Mouse (Mus musculus) embryonic facial prominence, embryonic 11.5 days (tissue): ENCODE data around the gene Ero1lb. TPM values are rescaled to one million over a fixed set of nuclear protein-coding genes. Genes with fewer than 3 reads are reported as not detected.
A peak's percentile ranks its signal among the peaks of the same experiment; 100 is the strongest.
"Not testable (repeated sequence)": the region's sequence is repeated elsewhere in the genome, so short reads cannot be mapped to it uniquely, and the experiment has no call there.

ENCODE experiments used
- ATAC-seq: fragments of 200-750 bp; cut with Nextera tagmentation; replicated peaks from 2 replicates; pipeline ENCODE4 v1.8.0; 2017; ENCODE audit warnings: low read depth; ENCODE audit not compliant: insufficient number of reproducible peaks, low FRiP score, low TSS enrichment
- DNase-seq: peaks from one replicate; pipeline ENCODE4 v3.0.0-alpha.2; 2015; ENCODE audit warnings: low spot score
- H3K27ac ChIP-seq: fragments of 300-500 bp; sonication (generic); replicated peaks from 2 replicates; pipeline ENCODE4 v1.5.1; 2014; ENCODE audit warnings: mild to moderate bottlenecking, low read depth, low read length, control low read depth
- H3K27me3 ChIP-seq: fragments of 300-500 bp; sonication (generic); 2 replicates; pipeline ENCODE4 v1.6.1; 2014; ENCODE audit warnings: mild to moderate bottlenecking, low read length, moderate library complexity, mixed read lengths; ENCODE audit not compliant: control insufficient read depth, insufficient read depth
- H3K36me3 ChIP-seq: fragments of 300-500 bp; sonication (generic); replicated peaks from 2 replicates; pipeline ENCODE4 v1.6.1; 2014; ENCODE audit warnings: low read depth, mild to moderate bottlenecking, low read length, moderate library complexity, mixed read lengths; ENCODE audit not compliant: control insufficient read depth, insufficient read depth
- H3K4me1 ChIP-seq: fragments of 300-500 bp; sonication (generic); 2 replicates; pipeline ENCODE4 v1.6.1; 2014; ENCODE audit warnings: low read length, mixed read lengths; ENCODE audit not compliant: control insufficient read depth, insufficient read depth
- H3K4me2 ChIP-seq: fragments of 300-500 bp; sonication (generic); 2 replicates; pipeline ENCODE4 v1.6.1; 2014; ENCODE audit warnings: low read depth, mild to moderate bottlenecking, control low read depth, low read length, moderate library complexity
- H3K4me3 ChIP-seq: fragments of 300-500 bp; sonication (generic); 2 replicates; pipeline ENCODE4 v1.5.1; 2014; ENCODE audit warnings: low read depth, low read length, control low read depth
- H3K9ac ChIP-seq: fragments of 300-500 bp; sonication (generic); replicated peaks from 2 replicates; pipeline ENCODE4 v1.6.1; 2014; ENCODE audit warnings: mild to moderate bottlenecking, control low read depth, low read length
- H3K9me3 ChIP-seq: fragments of 300-500 bp; sonication (generic); replicated peaks from 2 replicates; pipeline ENCODE4 v1.6.1; 2016; ENCODE audit warnings: mild to moderate bottlenecking, low read length, inconsistent platforms, mixed read lengths; ENCODE audit not compliant: control insufficient read depth
- WGBS: fragments of 180-500 bp; shearing (Covaris S2); extraction: QIAGEN DNeasy Blood & Tissue Kit; methylation state at CpG from one replicate; pipeline ENCODE4 v1.1.7; 2014; 5-methylcytosine and 5-hydroxymethylcytosine counted together
- polyA plus RNA-seq: library from polyadenylated mRNA; unstranded; fragments of >200 nt; fragmentation: Nextera tagmentation; extraction: Ambion mirVana; gene quantifications from 2 replicates; pipeline ENCODE4 v1.2.1, GENCODE M21; 2014

Ero1lb gene
- polyA plus RNA-seq, 1 experiment from 2014 or later: 7.8 TPM

GRCm38 (mm10) chr13:12627746-12628145 lies 62.1 kb downstream of the Ero1lb start:
- not testable (repeated sequence) for H3K4me2 ChIP-seq

GRCm38 (mm10) chr13:12628181-12628580 lies 62.5 kb downstream of the Ero1lb start:
- not testable (repeated sequence) for H3K27me3 ChIP-seq, H3K36me3 ChIP-seq, H3K4me3 ChIP-seq, H3K9ac ChIP-seq, ATAC-seq, DNase-seq, H3K4me2 ChIP-seq, H3K27ac ChIP-seq, H3K4me1 ChIP-seq, H3K9me3 ChIP-seq
- 86% methylated on average over 5 of the region's 5 CpGs for WGBS

More at GRCm38 (mm10) chr13:12627746-12628145, 62.1 kb downstream of the Ero1lb start:
- H3K9ac ChIP-seq, H3K4me3 ChIP-seq, H3K9me3 ChIP-seq, H3K4me1 ChIP-seq, ATAC-seq, DNase-seq, H3K27ac ChIP-seq, H3K36me3 ChIP-seq, H3K27me3 ChIP-seq: not testable (repeated sequence)
- 94% methylated on average over 8 of the region's 8 CpGs for WGBS

GRCm38 (mm10) chr13:12630252-12630651 lies 64.6 kb downstream of the Ero1lb start:
- ATAC-seq, H3K4me3 ChIP-seq, H3K36me3 ChIP-seq, H3K27ac ChIP-seq, DNase-seq, H3K4me1 ChIP-seq, H3K27me3 ChIP-seq, H3K9ac ChIP-seq, H3K9me3 ChIP-seq, H3K4me2 ChIP-seq: not testable (repeated sequence)
- WGBS: 88% methylated on average over 5 of the region's 5 CpGs

- H3K4me3 ChIP-seq, H3K4me1 ChIP-seq, H3K27ac ChIP-seq, DNase-seq, ATAC-seq, H3K27me3 ChIP-seq, H3K36me3 ChIP-seq, H3K4me2 ChIP-seq, H3K9me3 ChIP-seq, H3K9ac ChIP-seq: not testable (repeated sequence)
- 83% methylated on average over 1 of the region's 6 CpGs for WGBS
These were observed 69.4 kb downstream of the Ero1lb start for GRCm38 (mm10) chr13:12634941-12635588.

- H3K4me2 ChIP-seq, H3K9me3 ChIP-seq, H3K9ac ChIP-seq, H3K27me3 ChIP-seq, DNase-seq, H3K27ac ChIP-seq, H3K4me1 ChIP-seq, H3K4me3 ChIP-seq, H3K36me3 ChIP-seq, ATAC-seq: not testable (repeated sequence)
- WGBS: 99% methylated on average over 3 of the region's 4 CpGs
These were observed 77.1 kb downstream of the Ero1lb start for GRCm38 (mm10) chr13:12642795-12643194.

GRCm38 (mm10) chr13:12646676-12647075 lies 81.0 kb downstream of the Ero1lb start:
- H3K36me3 ChIP-seq, H3K4me1 ChIP-seq, H3K9me3 ChIP-seq, H3K4me3 ChIP-seq, H3K4me2 ChIP-seq, H3K9ac ChIP-seq, H3K27me3 ChIP-seq, ATAC-seq, DNase-seq, H3K27ac ChIP-seq: not testable (repeated sequence)
- 81% methylated on average over 5 of the region's 5 CpGs for WGBS

GRCm38 (mm10) chr13:12650020-12650876 lies 84.6 kb downstream of the Ero1lb start:
- WGBS: 0% methylated on average over 31 of the region's 79 CpGs
- peak; percentile 92 for ATAC-seq

GRCm38 (mm10) chr13:12650877-12651176 lies 85.2 kb downstream of the Ero1lb start:
- peak overlapping the region; percentile 32; the same call in 1 of the 2 replicates for H3K4me2 ChIP-seq
- not testable (repeated sequence) for H3K9ac ChIP-seq, H3K27ac ChIP-seq, H3K4me1 ChIP-seq, H3K9me3 ChIP-seq, H3K27me3 ChIP-seq, H3K36me3 ChIP-seq
- ATAC-seq: peak; percentile 78
- peak; percentile 71 for DNase-seq
- WGBS: 2% methylated on average over 10 of the region's 13 CpGs
- peak overlapping the region; percentile 26 for H3K4me3 ChIP-seq

More at GRCm38 (mm10) chr13:12650020-12650876, 84.6 kb downstream of the Ero1lb start:
- H3K9ac ChIP-seq: peak overlapping the region; percentile 44; the same call in 1 of the 2 replicates
- not testable (repeated sequence) for H3K36me3 ChIP-seq, H3K4me1 ChIP-seq, H3K27ac ChIP-seq, H3K9me3 ChIP-seq, H3K27me3 ChIP-seq
- H3K4me2 ChIP-seq: peak overlapping the region; percentile 32; the same call in 1 of the 2 replicates
- peak; percentile 54 for DNase-seq
- peak overlapping the region; percentile 41 for H3K4me3 ChIP-seq
